Mouse (Mus musculus) lung, embryonic 16.5 days (tissue): Measurements from ENCODE around the gene Osbp2. TPM values are rescaled to one million over a fixed set of nuclear protein-coding genes. Genes with fewer than 3 reads are reported as not detected.

Source experiments
- ATAC-seq: fragments of 200-750 bp; cut with Nextera tagmentation; 2 replicates; pipeline ENCODE4 v1.8.0; 2017; ENCODE audit warnings: low read depth, mild to moderate bottlenecking, moderate library complexity
- H3K27ac ChIP-seq: fragments of 300-500 bp; sonication (generic); 2 replicates; pipeline ENCODE4 v1.5.1; 2014; ENCODE audit warnings: mild to moderate bottlenecking, control low read depth, low read length
- H3K27me3 ChIP-seq: fragments of 300-500 bp; sonication (generic); 2 replicates; pipeline ENCODE4 v1.6.1; 2014; ENCODE audit warnings: low read depth, low read length, mixed read lengths; ENCODE audit not compliant: control insufficient read depth, insufficient read depth
- H3K36me3 ChIP-seq: fragments of 300-500 bp; sonication (generic); 2 replicates; pipeline ENCODE4 v1.6.1; 2014; ENCODE audit warnings: low read length; ENCODE audit not compliant: control insufficient read depth, insufficient read depth
- H3K4me1 ChIP-seq: fragments of 300-500 bp; sonication (generic); replicated peaks from 2 replicates; pipeline ENCODE4 v1.6.1; 2014; ENCODE audit warnings: low read length, mixed read lengths; ENCODE audit not compliant: control insufficient read depth, insufficient read depth
- H3K4me2 ChIP-seq: fragments of 300-500 bp; sonication (generic); 2 replicates; pipeline ENCODE4 v1.6.1; 2014; ENCODE audit warnings: low read depth, low read length, control low read depth
- H3K4me3 ChIP-seq: fragments of 300-500 bp; sonication (generic); 2 replicates; pipeline ENCODE4 v1.5.1; 2014; ENCODE audit warnings: mild to moderate bottlenecking, low read length, control low read depth
- H3K9ac ChIP-seq: fragments of 300-500 bp; sonication (generic); 2 replicates; pipeline ENCODE4 v1.6.1; 2014; ENCODE audit warnings: low read length, control low read depth
- H3K9me3 ChIP-seq: fragments of 300-500 bp; sonication (generic); 2 replicates; pipeline ENCODE4 v1.6.1; 2016; ENCODE audit warnings: low read length; ENCODE audit not compliant: control insufficient read depth
- WGBS: fragments of 180-500 bp; shearing (Covaris S2); extraction: QIAGEN DNeasy Blood & Tissue Kit; methylation state at CpG from one replicate; pipeline ENCODE4 v1.1.7; 2014; 5-methylcytosine and 5-hydroxymethylcytosine counted together
- polyA plus RNA-seq: library from polyadenylated mRNA; unstranded; fragments of >200 nt; fragmentation: Nextera tagmentation; extraction: Ambion mirVana; gene quantifications from 2 replicates; pipeline ENCODE4 v1.2.1, GENCODE M21; 2015

Osbp2 gene
- polyA plus RNA-seq, 1 experiment from 2014 or later = 0.23 TPM

DNA sequence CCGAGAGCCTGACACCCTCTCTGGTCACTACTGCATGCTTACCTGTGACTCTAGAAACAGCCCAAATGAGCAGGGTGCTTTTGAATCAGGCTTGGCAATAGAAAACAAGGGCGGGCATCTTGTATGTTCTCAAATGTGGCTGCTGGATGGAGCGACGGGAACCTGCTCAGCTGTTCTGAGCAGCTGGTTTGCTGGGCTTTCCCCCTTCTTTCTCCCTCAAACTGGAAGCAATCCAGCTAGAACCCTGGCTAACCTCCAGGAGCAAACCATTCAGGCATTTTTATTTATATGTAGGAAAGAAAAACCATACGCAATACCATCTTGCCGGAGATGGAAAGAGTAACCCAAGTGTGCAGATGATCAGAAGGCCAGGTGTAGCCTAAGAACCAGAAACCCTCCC lies 147.0 kb downstream of the Osbp2 start:
- Histone ChIP-seq H3K36me3 (no peaks in the 10 kb centered on the region), H3K9me3 (no peaks in the 10 kb centered on the region)
- WGBS = 59% methylated on average over 6 of the region's 6 CpGs

DNA sequence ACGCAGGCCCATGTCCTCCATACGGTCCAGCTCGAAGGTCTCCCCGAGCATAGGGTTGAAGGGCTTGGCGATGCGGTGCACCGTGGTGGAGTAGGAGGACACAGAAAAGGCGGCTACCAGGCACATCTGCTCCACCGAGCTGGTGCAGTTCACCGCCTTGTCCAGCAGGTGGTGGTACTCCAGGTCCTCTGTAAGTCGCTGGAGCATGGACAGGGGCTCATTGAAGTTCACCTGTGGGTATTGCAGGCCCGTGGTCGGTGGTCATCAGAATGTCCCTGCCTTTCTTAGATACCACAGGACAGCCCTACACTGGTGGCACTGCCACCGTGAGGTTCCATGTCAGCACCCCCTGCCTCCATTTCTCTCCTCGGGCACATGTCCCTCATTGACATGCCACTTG lies 149.2 kb downstream of the Osbp2 start:
- Histone ChIP-seq H3K27me3 (no peaks in the 10 kb centered on the region), H3K9me3 (no peaks in the 10 kb centered on the region), H3K9ac (no peak overlapping the region), H3K36me3 (no peaks in the 10 kb centered on the region), H3K27ac (no peak overlapping the region), H3K4me2 (no peak overlapping the region), H3K4me3 (no peak overlapping the region), H3K4me1 (no peaks in the 10 kb centered on the region)
- WGBS = 32% methylated on average over 15 of the region's 15 CpGs
- ATAC-seq = no peak

More for the DNA sequence above, 147.0 kb downstream of the Osbp2 start:
- Histone ChIP-seq H3K27me3 (no peaks in the 10 kb centered on the region), H3K27ac (no peak overlapping the region), H3K4me1 (no peaks in the 10 kb centered on the region), H3K4me2 (no peak overlapping the region), H3K4me3 (no peak overlapping the region), H3K9ac (no peak overlapping the region)
- ATAC-seq = no peak

DNA sequence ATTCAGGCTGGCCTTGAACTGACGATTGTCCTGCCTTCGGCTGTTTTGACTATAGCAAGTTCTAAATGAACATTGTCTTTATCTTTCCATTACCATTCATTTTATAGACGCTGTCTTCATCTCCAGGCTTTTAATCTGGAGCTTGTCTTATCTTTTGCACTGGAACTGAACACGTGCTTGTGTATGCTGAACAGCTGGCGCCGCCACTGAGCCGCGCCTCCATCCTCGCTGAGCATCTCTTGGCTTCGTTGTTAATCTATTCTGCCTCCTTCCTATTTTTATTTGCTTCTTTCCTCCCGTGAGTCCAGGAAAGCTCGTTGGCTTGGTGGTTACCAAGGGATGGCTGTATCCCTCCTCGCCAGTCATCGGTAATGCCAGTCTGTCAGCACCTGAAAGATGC lies 153.5 kb downstream of the Osbp2 start:
- 58% methylated on average over 14 of the region's 14 CpGs for WGBS
- Histone ChIP-seq H3K4me2 (no peak overlapping the region), H3K9me3 (no peaks in the 10 kb centered on the region), H3K27me3 (no peaks in the 10 kb centered on the region; the same call in 1 of the 2 replicates), H3K9ac (no peak overlapping the region), H3K27ac (no peak overlapping the region), H3K4me1 (peaks cover under 1% of the 10 kb centered on the region; the same call in 1 of the 2 replicates), H3K4me3 (no peak overlapping the region), H3K36me3 (no peaks in the 10 kb centered on the region)
- ATAC-seq = no peak

DNA sequence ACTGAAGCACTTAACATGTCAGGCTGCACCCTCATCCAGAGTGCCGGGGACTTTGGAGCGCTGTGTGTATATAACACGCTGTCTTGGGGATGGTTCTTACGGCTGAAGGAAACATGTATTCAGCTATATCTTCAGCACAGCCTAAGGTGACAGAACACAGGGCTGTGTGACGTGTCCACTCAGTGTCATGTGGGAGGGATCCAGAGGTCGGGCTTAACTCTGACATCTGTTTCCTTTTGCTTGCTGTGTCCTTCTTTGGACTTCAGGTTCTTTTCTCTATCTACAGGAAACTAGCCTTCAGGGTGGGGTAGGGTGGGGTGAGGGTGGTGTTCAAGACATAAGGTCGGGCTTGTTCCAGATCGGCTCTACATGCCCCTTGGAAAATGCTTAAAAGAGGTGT lies 156.6 kb downstream of the Osbp2 start:
- 71% methylated on average over 8 of the region's 8 CpGs for WGBS
- no peak overlapping the region for H3K27ac ChIP-seq
- H3K4me1 ChIP-seq = peaks cover 10% of the 10 kb centered on the region
- no peaks in the 10 kb centered on the region; the same call in 1 of the 2 replicates for H3K27me3 ChIP-seq
- no peaks in the 10 kb centered on the region for H3K9me3 ChIP-seq
- no peak overlapping the region for H3K4me3 ChIP-seq
- H3K36me3 ChIP-seq = no peaks in the 10 kb centered on the region
- no peak overlapping the region for H3K4me2 ChIP-seq
- no peak overlapping the region for H3K9ac ChIP-seq
- no peak for ATAC-seq

DNA sequence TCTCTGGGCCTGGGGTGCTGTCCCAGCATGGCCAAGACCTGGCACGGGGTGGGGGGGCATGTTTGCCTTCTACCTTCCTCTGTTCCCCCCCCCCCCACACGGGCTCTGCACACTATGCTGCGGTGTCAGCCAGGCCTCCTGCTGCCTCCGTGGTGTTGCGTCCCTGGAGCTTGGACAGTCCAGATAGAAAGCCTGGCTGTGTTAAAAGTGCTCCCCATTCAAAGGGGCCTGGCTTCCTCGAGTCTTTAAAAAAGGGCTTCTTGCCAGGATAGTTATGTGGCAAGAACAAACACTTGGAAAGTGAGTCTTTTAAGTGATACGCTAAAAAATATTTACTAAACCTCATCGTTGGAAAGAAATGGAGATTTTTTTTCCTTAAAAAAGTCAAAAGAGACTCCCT lies 159.3 kb downstream of the Osbp2 start:
- Histone ChIP-seq H3K4me2 (no peak overlapping the region), H3K9ac (no peak overlapping the region), H3K27ac (no peak overlapping the region), H3K9me3 (no peaks in the 10 kb centered on the region), H3K4me1 (peaks cover 10% of the 10 kb centered on the region), H3K4me3 (no peak overlapping the region), H3K27me3 (no peaks in the 10 kb centered on the region; the same call in 1 of the 2 replicates), H3K36me3 (no peaks in the 10 kb centered on the region)
- peak; percentile 63; the same call in 1 of the 2 replicates for ATAC-seq
- WGBS = 32% methylated on average over 8 of the region's 8 CpGs

DNA sequence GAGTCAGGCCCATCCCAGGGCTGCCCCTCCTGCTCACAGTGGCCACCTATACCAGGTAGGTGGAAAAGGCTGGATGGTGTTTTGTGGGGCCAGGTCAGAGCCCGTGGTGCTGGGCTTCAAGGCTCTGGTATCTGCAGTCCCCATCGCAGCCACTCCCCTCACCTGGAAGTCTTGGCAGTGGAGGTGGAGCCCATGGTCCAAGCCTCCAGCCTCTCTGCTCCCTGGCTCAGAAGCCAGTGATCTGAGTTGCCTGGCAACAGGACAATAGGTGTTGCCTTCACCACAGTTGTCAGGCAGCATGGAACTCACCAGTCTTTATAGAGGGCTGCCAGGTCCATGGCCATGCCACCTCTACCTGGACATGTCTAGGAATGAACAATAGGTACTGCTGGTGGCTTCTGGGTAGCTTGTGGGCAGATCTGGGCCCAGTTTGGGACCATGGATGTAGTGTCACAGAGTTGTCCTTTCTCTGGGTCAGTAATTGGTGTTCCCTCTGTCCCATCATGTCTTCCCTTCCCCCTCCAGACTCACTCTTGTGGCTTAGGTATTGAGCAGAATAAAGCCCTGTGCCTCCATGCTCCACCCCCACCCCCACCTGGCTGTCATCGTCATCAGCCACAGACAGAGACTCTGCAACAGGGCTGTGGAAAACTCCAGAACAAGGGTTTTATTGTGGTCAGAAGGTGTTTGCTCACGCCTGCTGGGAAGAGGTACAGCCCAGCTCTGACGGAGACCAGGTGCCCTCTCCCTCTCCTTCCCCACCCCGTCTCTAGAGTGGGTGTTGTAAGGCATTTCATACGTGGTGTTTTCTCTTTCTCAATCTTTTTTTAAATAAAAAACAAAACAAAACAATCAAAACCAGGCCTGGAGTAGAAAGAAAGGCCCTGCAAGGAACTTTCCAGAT lies 160.4 kb downstream of the Osbp2 start:
- WGBS = 53% methylated on average over 7 of the region's 7 CpGs
- ATAC-seq = peak; percentile 61

DNA sequence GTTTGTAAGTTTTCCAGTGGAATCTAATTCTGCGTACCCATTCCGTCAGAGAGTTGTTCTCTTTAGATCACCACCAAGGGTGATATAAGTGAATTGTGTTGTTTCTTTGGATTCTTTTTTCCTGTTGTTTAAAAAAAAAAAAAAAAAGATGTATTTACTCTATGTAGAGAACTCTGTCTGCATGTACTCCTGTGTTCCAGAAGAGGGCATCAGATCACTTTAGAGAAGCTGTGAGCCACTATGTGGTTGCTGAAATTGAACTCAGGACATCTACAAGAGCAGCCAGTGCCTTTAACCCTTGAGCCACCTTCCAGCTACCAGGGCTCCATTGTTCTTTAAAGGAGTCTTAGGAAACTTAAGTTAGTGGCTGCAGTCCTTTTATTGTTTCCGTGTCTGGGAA lies 166.3 kb downstream of the Osbp2 start:
- Histone ChIP-seq H3K36me3 (no peaks in the 10 kb centered on the region), H3K9me3 (no peaks in the 10 kb centered on the region), H3K27me3 (no peaks in the 10 kb centered on the region), H3K4me1 (no peaks in the 10 kb centered on the region), H3K4me2 (no peak overlapping the region), H3K4me3 (no peak overlapping the region), H3K27ac (no peak overlapping the region), H3K9ac (no peak overlapping the region)
- no peak for ATAC-seq
- 86% methylated on average over 3 of the region's 3 CpGs for WGBS

More for the DNA sequence above, 160.4 kb downstream of the Osbp2 start:
- Histone ChIP-seq H3K36me3 (no peaks in the 10 kb centered on the region), H3K9ac (no peak overlapping the region), H3K4me2 (no peak overlapping the region), H3K4me1 (peaks cover 10% of the 10 kb centered on the region), H3K9me3 (no peaks in the 10 kb centered on the region), H3K4me3 (no peak overlapping the region), H3K27ac (no peak overlapping the region), H3K27me3 (no peaks in the 10 kb centered on the region; the same call in 1 of the 2 replicates)

DNA sequence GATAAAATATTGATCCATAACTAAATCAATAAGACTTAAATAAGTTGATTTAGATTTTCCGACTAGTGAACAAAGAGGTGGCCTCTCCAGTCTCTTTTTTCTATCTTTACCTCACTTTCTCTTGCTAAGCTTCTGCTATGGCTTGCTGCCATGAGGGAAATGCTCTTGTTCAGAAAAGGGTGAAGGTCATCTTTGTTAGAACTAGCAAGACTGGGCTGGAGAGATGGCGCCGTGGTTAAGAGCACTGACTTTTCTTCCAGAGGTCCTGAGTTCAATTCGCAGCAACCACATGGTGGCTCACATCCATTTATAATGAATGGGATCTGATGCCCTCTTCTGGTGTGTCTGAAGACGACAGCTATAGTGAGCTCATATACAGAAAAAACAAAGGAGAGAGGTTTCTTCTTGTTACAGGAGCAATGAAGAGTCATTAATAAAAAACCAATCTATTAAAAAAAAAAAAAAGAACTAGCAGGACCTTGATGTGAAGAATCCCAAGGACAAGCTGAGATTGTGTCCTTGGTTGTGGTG lies 167.6 kb downstream of the Osbp2 start:
- H3K4me3 ChIP-seq = no peak overlapping the region
- no peak overlapping the region for H3K27ac ChIP-seq
- no peaks in the 10 kb centered on the region for H3K9me3 ChIP-seq
- 71% methylated on average over 5 of the region's 5 CpGs for WGBS
- H3K9ac ChIP-seq = no peak overlapping the region
- no peaks in the 10 kb centered on the region for H3K27me3 ChIP-seq
- H3K4me2 ChIP-seq = no peak overlapping the region
- no peak for ATAC-seq
- no peaks in the 10 kb centered on the region for H3K4me1 ChIP-seq
- no peaks in the 10 kb centered on the region for H3K36me3 ChIP-seq

DNA sequence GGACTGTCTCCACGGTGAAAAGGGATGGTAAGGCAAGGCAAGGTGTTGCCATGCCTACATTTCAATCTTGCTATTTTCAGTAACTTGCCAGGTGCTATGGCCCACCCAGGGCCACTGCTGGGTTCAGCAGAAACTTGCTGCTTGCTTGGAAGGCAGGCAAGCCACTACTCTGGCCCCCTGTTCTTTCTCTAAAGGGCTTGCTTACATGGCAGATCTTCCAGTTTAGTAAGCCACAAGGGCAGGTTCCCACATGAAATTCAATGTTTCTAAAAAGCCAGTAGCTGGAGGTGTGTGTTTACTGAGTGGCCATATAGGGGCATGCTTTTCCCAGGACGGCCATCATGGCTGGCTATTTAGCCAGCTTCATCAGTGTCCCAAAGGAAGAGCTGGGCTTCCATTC lies 172.0 kb downstream of the Osbp2 start:
- Histone ChIP-seq H3K9ac (no peak overlapping the region), H3K4me1 (peaks cover under 1% of the 10 kb centered on the region; the same call in 1 of the 2 replicates), H3K9me3 (no peaks in the 10 kb centered on the region), H3K36me3 (peaks cover 25% of the 10 kb centered on the region), H3K4me2 (no peak overlapping the region), H3K27ac (no peak overlapping the region), H3K4me3 (no peak overlapping the region), H3K27me3 (no peaks in the 10 kb centered on the region)
- WGBS = 84% methylated on average over 2 of the region's 2 CpGs
- no peak for ATAC-seq
